Mouse (Mus musculus): ENCODE measurements around the gene Rasal2.

Rasal2 gene

DNA sequence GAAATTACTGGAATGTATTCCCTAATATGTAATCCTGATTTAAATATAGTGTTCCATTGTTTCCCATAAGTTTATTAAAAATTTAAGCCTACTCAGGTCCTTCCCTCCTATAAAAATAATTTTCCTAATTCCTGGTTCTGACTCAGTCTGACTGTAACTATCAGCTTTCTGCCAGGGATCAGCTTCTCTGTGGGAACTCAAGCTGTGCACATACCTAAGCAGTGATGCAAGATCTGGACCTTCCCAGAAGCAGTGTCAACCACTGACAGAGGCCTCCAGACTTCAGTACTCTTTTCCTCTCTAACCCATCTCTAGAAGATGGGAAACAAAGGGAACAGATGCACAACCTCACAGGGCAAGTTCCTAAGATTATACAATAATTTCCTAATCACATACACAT is 68.9 kb downstream of the Rasal2 start:
- DNase-seq (ENCODE audit: low spot score) = no peak

DNA sequence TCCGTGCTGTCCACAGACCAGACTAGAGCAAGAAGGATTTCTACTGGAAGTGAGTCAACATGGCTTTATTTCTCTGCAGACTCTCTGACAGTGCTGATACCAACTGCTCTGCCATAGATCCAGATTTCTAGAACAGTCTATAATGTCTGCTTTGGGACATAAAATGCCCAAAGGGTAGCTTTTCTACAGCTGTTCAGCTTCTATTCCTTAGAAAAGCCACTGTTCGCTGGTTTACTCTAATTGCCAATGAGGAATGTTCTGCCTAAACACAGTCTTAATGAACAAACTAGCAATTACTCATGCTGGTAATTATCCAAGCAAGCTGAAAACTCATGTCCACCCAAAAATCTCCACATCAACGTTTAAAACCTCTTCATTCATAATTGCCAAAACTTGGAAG is 77.6 kb downstream of the Rasal2 start:
- no peak for DNase-seq (ENCODE audit: low spot score)

DNA sequence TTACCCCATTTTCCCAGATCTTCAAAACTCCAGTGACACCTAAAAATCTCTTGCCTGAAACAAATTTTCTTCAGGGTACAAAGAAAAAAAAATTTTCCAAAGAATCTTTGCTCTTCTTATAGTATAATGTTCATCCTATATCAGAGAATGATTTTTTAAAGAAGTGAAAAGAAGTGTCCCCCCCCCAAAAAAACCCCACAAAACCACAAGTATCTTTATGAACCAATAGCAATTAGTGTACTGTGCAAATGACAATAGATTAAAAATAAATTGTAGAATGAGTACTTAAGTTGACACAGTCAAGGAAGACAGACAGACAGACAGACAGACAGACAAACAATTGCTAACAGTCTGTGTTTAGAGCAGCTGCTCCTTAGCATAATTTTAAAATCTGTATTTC is 84.3 kb downstream of the Rasal2 start:
- DNase-seq (ENCODE audit: low spot score) = no peak

DNA sequence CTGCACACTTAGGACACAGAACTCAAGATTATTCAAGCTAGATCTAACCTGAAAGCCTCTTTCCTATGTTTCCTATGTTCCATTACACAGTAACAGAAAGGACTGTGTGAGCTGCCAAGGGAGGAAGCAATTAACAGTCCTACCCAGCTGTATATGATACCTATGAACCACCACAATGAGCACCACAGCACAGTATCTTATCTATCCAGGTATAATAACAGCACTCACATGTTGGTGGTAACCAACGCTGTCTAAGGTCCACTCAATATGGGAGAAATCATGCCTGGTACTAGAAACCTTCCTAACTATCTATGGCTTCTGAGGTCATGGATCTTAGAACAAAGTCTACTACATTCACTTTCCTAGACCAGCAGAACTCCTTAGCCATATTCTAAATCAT is 89.3 kb downstream of the Rasal2 start:
- DNase-seq (ENCODE audit: low spot score) = no peak

DNA sequence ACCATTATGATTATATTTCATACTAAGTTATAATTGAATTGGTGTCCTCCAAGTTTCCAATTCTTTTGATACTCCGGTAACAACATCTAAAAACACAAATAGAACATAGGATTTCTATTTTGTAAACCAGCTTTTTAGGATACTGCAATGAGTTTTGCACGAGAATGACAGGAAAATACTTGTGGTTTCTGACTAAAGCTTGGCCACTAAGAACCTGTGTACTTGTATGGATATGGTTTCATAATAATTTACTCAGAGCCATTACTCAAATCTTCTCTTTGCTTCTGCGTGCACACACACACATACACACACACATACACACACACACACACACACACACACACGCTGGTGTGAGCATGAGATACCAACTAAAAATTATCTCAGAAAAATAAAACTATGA is 93.5 kb downstream of the Rasal2 start:
- DNase-seq (ENCODE audit: low spot score) = no peak

DNA sequence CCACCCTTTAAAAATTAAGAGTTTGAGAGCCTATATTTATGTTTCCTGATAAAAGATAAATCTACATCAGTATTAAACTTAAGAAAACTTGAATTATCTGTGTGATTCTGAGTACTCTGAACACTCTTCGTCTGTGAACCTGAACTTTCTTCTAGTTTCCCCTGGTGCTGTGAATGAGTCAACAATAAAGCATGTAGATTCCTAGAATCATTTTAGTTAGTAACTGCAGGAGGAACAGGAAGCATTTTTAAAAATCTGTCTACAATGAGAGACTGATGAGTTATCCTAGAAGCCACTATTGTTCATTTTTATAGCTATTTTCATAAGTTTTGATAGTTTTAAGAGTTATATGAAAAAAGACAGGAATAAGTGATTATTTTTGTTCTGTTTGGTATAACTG is 111.1 kb downstream of the Rasal2 start:
- no peak for DNase-seq (ENCODE audit: low spot score)

DNA sequence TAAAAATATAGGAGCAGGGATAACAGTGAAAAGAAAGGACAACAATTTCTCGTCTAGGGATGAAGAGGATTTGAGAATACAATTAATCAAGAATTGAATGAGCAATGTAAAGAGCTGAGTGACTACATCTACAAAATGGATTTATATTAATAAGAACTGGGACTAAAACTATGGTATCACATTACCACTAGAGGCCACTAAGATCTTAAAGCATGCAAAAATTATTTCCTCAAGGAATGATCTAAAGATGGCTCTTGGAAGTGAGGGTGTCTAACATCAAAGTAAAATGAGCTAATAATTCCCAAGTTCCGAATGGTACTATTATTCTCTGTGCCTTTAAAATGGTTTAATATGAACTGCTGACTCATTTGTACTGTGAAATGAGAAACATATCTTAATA is 112.8 kb downstream of the Rasal2 start:
- no peak for DNase-seq (ENCODE audit: low spot score)

DNA sequence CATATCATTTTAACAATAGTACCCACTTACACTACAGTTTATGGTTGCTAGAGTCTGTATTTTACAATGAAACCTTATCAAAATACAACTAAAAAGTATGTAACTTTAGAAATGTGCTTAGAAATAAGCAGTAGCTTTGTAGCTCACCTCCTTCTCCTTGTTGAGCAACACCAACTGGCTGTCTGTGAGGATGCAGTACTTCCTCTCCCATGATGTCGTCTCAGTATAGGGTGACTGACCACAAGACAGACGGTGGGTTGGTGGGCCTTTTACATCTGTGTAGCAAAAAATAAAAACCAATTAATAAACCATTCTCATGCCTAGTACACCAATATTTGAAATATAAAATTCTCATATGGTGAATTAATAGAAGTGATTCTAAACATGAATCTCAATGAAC is 113.4 kb downstream of the Rasal2 start:
- no peak for DNase-seq (ENCODE audit: low spot score)

DNA sequence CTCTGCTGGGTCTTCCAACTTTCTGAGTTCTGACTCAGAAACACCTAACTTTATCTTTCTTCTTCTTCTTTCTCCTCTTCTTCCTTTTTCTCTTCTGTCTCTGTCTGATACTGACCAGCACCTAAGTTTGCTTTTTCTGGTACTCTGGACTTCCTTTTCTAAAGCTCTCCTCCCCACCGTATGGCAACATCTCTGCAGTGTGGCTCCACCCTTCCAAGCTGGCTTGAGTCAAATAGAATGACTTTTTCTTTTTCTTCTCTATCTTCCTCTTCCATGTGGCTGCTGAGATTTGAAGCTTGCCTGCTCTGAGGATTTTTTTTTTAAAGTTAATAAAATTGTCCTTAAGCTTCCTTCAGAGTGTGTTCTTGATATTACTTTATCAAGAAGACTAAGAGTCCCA is 115.3 kb downstream of the Rasal2 start:
- DNase-seq (ENCODE audit: low spot score) = no peak

DNA sequence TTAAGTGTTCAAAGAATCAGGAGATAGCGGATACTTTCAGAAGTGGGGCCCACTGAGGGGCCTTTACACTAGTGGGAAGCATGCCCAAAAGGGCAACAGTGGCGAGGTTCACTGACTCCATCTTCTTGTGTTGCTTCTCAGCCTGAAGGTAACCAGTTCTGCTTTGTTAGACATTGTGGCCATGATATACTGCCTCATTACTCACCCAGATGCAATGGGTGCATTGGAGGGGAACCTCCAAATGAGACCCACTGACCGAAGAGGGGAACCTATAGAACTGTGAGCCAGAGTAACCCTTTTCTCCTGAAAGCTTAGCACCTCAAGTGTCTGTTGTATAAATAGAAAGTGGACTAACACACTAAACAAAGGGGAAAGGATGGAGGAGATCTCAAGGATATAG is 116.5 kb downstream of the Rasal2 start:
- DNase-seq (ENCODE audit: low spot score) = no peak

DNA sequence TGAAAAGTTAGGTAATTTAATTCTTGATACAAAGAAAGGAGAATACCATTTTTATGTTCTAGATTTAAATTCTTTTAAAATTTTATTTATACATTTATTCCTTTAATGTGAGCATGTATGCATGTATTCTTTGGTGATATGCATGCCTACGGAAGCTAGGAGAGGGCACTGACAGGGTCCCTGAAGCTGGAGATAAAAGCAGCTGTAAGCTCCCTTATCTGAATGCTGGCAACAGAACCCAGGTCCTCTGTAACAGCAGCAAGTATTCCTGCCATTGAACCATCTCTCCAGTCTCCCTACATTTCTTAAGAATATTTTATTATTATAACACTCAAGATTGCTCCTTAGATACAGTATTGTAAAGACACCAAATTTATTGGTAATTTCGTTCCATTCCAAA is 122.2 kb downstream of the Rasal2 start:
- DNase-seq (ENCODE audit: low spot score) = no peak

DNA sequence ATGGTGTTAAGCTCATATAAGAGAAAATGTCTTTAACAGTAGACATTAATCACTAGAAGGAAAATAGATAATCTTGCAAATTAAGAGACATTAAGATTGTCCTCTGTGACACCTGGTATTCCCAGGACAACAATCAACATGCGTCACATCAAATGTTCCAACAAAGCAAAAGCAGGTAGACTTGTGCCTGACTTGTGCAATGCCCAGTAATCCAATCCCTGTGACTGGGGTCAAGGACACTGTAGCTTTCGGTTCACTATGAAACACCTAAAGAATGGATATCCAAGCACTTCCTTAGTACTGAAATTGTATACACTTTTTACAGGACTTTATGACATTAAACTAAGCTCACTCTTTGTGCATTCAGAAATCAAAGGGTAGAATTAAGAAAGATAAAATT is 123.1 kb downstream of the Rasal2 start:
- no peak for DNase-seq (ENCODE audit: low spot score)

DNA sequence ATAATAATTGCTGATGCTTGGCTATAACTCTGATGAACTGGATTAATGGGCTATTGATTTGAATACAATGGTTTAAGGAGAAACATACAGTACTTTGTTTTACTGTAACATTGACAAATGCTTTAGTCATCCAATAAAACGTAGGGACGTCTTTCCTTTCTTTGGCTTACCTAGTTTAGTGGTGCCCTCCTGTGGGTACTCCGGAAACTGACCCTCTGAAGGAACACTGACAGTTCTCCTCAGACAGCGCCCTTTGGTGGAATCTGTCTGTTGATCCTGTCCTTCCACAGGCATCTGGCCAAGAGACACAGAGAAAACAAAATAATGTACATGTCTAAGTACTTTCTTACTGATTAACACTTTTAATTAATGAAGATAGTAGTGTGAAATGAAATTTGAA is 125.8 kb downstream of the Rasal2 start:
- DNase-seq (ENCODE audit: low spot score) = no peak

DNA sequence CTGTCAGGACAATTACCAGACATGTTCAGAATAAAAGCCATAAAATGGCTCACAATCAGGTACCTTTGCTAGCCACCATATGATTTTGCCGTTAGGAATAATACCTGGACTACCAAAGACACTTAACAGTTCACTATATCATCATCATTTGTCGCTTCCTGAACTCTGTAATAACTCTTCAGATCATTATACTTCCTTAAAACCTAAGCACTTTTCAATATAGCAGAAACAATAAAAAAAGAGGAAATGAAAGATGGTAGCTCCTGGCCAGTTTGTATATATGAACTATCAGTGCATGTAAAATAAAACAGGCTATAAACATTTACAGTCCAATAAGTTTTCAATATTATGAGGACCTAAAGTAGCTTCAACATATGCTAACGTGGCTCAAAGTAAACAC is 127.0 kb downstream of the Rasal2 start:
- no peak for DNase-seq (ENCODE audit: low spot score)

DNA sequence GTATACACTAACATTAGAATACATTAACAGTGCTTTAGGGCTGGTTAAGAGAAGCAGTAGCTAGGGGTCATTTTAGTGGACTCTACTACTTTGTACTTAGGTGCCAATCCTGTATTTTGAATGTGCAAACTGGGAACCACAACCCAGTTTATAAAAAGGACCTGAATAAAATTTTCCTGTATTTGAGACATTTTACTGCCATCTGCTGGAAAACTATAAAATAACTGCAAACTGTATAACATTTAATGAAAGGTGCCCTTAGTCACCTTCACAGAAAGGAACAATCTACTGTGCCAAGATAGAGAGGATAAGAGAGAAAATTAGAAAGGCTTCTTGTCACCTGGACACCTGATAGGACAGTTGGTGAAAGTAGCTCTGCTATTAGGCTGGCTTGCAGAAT is 131.6 kb downstream of the Rasal2 start:
- DNase-seq (ENCODE audit: low spot score) = no peak

DNA sequence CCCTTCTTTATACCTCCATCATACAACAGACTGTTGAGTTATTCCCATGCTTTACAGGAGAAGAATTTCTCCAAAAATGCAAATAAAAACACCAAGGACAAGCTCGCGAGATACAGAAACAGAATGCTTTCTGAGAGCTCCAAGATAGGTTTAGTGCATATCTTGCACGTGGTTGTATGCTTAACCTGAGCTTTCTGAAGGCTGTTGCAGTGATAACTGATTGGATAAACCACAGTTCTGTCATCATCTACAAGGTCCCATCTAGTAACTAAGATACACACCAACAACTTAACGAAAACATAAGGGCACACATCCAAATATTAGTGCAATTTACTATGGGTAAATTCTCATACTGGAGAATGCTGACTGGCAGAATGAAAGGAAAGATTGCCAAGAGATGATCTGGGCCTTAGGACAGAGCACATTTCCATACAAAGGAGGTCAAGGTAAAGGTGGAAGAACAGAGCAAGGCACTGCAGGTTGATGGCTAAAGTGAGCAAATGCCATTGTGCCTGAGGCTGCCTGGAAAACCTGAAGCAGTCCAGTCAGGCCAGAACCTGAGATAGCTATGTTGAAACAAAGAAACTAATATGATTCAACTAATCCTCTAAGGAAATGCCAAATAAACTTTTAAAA is 136.6 kb downstream of the Rasal2 start:
- no peak for DNase-seq (ENCODE audit: low spot score)

DNA sequence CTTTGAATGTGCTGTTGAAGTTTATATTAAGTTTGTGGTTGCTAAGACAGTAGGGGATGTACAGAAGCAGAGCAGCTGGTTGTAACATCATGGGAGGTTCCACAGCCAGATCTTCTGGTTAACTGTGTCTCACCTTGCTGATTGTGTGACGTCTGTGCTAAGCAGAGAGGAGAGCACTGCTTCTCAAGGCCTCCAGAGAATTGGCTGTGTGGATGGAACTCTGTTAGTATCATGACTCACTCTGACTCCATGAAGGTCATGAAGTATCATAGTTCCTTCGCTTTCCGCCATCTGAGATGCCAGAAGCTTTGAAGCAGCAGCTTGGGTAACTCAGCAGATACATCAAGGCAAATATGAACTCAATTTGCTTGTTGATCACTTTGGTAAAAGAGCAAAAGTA is 144.5 kb downstream of the Rasal2 start:
- DNase-seq (ENCODE audit: low spot score) = no peak

DNA sequence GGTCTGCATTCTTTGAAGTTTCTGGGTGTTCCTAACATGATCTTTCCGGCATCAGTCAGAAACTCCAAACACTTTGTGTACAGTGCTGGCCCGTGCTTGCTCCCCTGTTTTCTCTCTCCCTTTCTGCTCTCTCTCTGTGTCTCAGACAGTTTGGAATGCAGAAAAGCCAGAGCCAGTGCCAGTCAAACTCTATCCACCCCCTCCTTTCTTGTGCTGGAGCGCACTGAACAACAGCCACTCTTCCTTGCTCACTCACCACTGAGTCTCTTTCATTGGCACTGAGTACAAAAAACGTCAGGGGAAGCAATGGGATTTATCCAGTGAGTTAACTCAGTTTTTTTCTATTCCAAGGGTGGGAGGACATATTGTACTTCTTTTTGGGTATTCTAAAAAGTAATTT is 155.8 kb downstream of the Rasal2 start:
- no peak for DNase-seq (ENCODE audit: low spot score)

DNA sequence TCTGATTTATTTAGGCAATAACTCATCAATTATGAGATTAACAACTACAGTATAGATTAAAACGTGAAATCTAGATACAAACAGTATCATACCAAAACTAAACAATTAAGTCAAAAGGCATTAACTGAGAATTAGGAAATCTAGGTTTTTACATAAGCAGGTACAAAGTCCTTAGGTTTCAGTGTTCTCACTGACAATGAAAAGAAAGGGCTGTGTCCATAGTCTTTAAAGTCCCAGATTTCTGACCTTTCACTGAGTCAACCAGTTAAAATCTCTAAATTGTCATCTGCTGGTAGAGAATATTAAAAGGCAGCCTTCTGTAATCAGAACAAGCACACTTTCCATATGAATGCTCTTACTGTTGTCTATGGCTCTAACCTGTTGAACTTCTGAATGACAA is 156.6 kb downstream of the Rasal2 start:
- DNase-seq (ENCODE audit: low spot score) = no peak

DNA sequence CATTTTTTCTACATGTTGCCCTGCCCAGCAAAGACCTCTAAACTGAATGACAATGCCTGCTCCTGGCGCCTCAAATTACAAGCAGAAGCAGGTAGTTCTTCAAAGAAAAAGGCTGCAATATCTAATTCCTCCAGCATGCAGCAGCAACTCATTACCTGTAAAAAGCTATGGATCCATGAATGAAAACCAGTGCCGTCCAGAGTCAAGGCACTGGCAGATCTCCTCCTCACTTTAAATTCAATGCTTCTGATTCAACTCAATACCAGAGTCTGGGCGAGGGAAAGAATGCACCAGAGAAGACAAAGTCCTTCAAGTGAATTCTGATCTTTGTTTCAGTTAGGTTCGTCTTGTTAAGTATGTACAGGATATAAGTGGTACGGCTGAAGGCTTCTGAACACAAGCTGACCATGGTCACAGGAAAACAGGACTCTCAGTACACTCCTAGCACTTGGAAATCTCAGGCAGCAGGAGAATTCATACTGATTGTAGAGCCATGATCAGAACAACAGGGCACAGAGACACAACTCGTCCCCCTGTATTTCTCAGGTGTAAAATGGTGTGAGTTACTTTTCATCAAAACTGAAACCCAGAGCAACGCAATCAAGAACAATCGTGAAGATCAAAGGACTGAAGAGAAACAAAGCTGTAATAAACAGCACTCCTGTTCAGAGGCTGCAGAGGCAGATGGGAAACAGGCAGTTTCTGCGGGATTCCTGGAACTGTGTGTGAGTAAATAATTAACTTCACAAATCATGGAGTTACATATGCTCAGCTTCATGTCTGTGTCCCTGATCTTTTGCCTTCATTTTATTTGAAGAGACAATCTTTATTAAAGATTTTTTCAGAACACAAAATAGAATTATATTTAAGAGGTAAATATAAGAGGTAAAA is 158.6 kb downstream of the Rasal2 start:
- no peak for DNase-seq (ENCODE audit: low spot score)

DNA sequence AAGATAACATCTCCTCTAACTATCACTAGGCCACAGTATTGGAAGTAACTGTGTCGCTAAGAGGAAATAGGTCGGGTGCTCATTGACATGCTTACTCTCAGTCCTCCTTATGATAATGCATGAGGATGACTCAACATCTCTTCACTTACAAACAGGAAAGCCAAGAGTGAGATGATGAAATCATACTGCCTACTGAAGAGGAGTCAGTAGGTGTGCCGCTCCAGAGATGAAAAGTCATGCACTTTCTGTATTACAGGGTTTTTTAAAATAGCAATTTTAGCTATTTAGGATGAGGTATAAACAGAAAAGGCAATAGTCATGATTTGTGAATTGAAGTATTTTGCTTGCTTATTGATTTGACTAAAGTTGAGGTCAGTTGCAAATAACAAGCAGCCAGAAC is 164.3 kb downstream of the Rasal2 start:
- DNase-seq (ENCODE audit: low spot score) = no peak

DNA sequence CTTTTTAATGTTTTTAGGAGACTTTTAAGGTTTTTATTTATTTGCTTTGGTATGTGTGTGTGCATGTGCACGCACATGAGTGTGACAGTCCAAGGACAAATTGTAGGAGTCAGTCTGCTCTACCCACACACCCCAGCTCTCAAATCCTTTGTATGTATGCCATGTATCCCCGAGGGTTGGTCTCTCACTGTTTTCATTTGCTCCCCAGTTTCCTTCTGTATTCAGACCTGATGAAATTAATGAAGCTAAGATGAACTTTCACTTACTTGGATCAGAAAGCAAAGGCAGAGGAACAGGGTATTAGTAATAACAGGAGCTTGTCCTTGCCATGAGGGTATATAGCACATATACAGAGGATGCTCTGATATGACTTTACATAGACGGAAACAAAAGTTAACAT is 165.1 kb downstream of the Rasal2 start:
- no peak for DNase-seq (ENCODE audit: low spot score)

DNA sequence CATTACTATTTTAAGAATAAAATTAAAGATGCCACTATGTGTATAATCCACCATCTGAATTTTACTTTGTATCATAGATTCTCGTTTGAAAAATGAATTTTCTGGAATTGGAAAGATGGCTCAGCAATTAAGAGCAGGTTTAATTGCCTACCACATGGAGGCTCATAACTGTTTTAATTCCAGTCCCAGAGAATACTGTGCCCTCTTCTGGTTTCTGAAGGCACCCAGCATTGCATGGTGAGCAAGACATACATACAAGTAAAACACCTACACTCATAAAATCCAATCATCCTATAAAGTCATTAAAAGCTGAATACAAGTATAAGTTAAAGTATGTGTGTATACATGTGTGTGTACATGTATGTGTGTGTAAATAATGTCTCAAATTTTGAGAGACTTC is 165.6 kb downstream of the Rasal2 start:
- no peak for DNase-seq (ENCODE audit: low spot score)

DNA sequence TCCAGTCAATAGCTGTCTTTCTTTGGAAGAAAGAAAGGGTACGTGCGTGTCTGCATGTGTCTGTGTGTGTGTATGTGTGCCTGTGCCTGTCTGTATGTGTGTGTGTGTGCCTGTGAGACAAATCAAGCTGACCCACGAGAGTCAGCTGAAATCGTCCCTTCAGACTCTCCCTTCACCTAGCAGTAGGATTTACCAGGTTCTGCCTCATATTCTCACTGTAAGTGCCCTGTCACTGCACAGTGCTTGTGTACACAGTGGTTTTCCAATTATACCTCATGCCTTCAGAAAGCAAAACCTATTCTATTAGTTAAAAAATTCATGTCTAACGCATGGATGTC is 168.0 kb downstream of the Rasal2 start:
- DNase-seq (ENCODE audit: low spot score) = no peak

Measured in urinary bladder, postnatal 10 days (tissue).